Mouse (Mus musculus): ENCODE results near the gene Msrb3.

DNA sequence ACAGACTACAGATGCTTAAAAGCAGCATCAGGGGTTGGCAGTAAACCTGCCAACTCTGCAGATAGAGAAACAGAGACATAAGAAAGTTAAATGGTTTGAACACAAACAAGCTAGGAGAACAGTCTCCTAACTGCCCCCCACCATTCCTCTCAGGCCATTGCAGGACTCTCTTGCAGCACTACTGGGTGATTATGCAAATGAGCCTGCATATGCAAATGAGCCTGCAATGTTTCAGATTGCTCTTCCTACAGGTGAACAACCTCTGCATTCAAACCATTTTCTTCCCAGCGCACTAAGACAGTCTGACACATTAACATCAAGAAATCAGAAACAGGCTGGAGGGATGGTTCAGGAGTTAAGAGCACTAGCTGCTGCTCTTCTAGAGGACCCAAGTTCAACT, 8.3 kb downstream of the Msrb3 start:
- TF ChIP-seq MXI1 (IDR thresholded peaks at IDR 0.05; ENCODE audit: low read depth, low read length) (no peak), EP300 (IDR thresholded peaks at IDR 0.05; ENCODE audit: low read length) (no peak)
